Mouse (Mus musculus) megakaryocyte, embryonic 14.5 days (primary cell): ENCODE measurements around the gene Cdyl.

Source experiments
- FLI1 ChIP-seq: IDR thresholded peaks from 2 replicates; pipeline ENCODE4 v1.6.1; 2012; ENCODE audit warnings: low read length, inconsistent platforms, mixed read lengths
- GATA1 ChIP-seq: IDR thresholded peaks from 3 replicates; pipeline ENCODE4 v1.6.1; 2012; ENCODE audit warnings: mixed read lengths, low read length, inconsistent platforms, borderline replicate concordance

- TF ChIP-seq FLI1 (no peak), GATA1 (no peak)
Measured at GRCm38 (mm10) chr13:35738210-35738609, 78.6 kb downstream of the Cdyl start.
